Comparison of ENCODE assay signal across 10 mouse cellular contexts in the genomic region with DNA sequence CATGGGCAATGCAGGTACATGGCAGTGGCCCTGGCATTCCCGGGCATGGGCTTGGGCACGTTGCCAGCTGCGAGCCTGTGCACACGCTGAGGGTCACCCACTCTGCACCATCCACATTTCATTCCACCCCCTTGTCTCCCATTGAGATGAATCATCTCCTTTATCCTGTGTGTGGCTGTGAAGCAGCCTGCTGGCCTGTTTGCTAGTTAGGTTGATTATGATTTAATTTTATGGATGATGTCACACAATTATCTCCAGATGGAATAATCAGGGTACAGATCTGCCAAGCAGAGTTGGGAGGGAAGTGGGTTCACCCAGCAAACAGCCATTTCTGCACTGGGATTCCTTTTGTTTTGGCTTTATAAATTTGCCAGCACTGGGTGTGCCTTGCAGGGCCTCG.
DNase-seq lines count a peak whose midpoint lies in the region; ATAC-seq and TF ChIP-seq lines count a peak whose summit lies in the region.
"Had no signal": no experiment of that assay in that cellular context is flagged by ENCODE, and none has a peak within 500 bp of the region (broad histone marks: within the 10 kb centered on the region; RNA-seq: fewer than 3 reads in every experiment).

No protein-coding gene starts in this region.

- peak; percentile 45; the same call in 1 of the 2 replicates for ATAC-seq in intestine, embryonic 15.5 days
- ATAC-seq in intestine, embryonic 16.5 days, result no peak
- ATAC-seq: Patski had no signal

- peak; percentile 79 to 87 for DNase-seq in cerebellum, postnatal 10 days
- DNase-seq in cerebellum, adult 8-10 months, result no peak
- peak; percentile 95 for DNase-seq in Muller cell, postnatal 12 days (ENCODE audit: inconsistent ontology term)
- peak; percentile 71 for DNase-seq in layer of hippocampus, adult 9-11 months
- DNase-seq in thymus, postnatal 10 days (ENCODE audit: low spot score in 2 of 2), result no peak
- no peak for DNase-seq in thymus, adult 2 months

- H3K27me3 ChIP-seq in intestine, embryonic 15.5 days (replicated peaks), result no peaks in the 10 kb centered on the region
- H3K27me3 ChIP-seq in intestine, embryonic 16.5 days (replicated peaks; ENCODE audit: control insufficient read depth, insufficient read depth, low read length), result no peaks in the 10 kb centered on the region
- no peaks in the 10 kb centered on the region for H3K27me3 ChIP-seq in thymus, adult 2 months (ENCODE audit: control insufficient read depth, insufficient read depth, low read length)
- H3K27me3 ChIP-seq: limb, embryonic 13.5 days; Patski had no signal

- no peak overlapping the region for H3K27ac ChIP-seq in intestine, embryonic 15.5 days
- H3K27ac ChIP-seq in intestine, embryonic 16.5 days (ENCODE audit: low read length), result no peak overlapping the region
- H3K27ac ChIP-seq in thymus, adult 2 months (ENCODE audit: control insufficient read depth, insufficient read depth, low read length), result no peak overlapping the region
- H3K27ac ChIP-seq: limb, embryonic 13.5 days had no signal

- TF ChIP-seq POLR2A in thymus, adult 2 months (IDR thresholded peaks at IDR 0.05; ENCODE audit: control insufficient read depth, extremely low read depth, insufficient read depth, low read length, poor library complexity), result no peak

- no peaks in the 10 kb centered on the region for H3K4me1 ChIP-seq in intestine, embryonic 15.5 days (replicated peaks)
- no peaks in the 10 kb centered on the region for H3K4me1 ChIP-seq in intestine, embryonic 16.5 days (ENCODE audit: control insufficient read depth, insufficient read depth, low read length)
- no peaks in the 10 kb centered on the region for H3K4me1 ChIP-seq in thymus, adult 2 months (replicated peaks; ENCODE audit: control insufficient read depth, insufficient read depth, low read length)

- H3K36me3 ChIP-seq in intestine, embryonic 15.5 days, result no peaks in the 10 kb centered on the region
- H3K36me3 ChIP-seq in intestine, embryonic 16.5 days (ENCODE audit: control insufficient read depth, insufficient read depth, low read length), result no peaks in the 10 kb centered on the region
- no peaks in the 10 kb centered on the region for H3K36me3 ChIP-seq in thymus, adult 2 months (ENCODE audit: control insufficient read depth, insufficient read depth, low read length)
- H3K36me3 ChIP-seq: limb, embryonic 13.5 days had no signal

- 76% methylated on average over 5 of the region's 5 CpGs for WGBS in intestine, embryonic 15.5 days
- 78% methylated on average over 5 of the region's 5 CpGs for WGBS in intestine, embryonic 16.5 days
- WGBS in thymus, adult 2 months, result 91% methylated on average over 5 of the region's 5 CpGs

- no peak overlapping the region for H3K4me3 ChIP-seq in intestine, embryonic 15.5 days (replicated peaks)
- no peak overlapping the region for H3K4me3 ChIP-seq in intestine, embryonic 16.5 days (ENCODE audit: low read length)
- no peak overlapping the region for H3K4me3 ChIP-seq in thymus, adult 2 months (ENCODE audit: control insufficient read depth, insufficient read depth, low read length)
- H3K4me3 ChIP-seq: limb, embryonic 13.5 days had no signal

- H3K4me2 ChIP-seq in intestine, embryonic 15.5 days (replicated peaks), result no peak overlapping the region
- H3K4me2 ChIP-seq in intestine, embryonic 16.5 days (ENCODE audit: low read depth, low read length), result no peak overlapping the region
- H3K4me2 ChIP-seq: limb, embryonic 13.5 days had no signal

- H3K9me3 ChIP-seq in intestine, embryonic 15.5 days, result no peaks in the 10 kb centered on the region
- no peaks in the 10 kb centered on the region for H3K9me3 ChIP-seq in intestine, embryonic 16.5 days (ENCODE audit: control insufficient read depth, low read length)

- TF ChIP-seq CTCF in thymus, adult 2 months (IDR thresholded peaks at IDR 0.05; ENCODE audit: borderline replicate concordance, control insufficient read depth, extremely low read depth, insufficient read depth, low read length, poor library complexity), result no peak

- no peak overlapping the region for H3K9ac ChIP-seq in intestine, embryonic 15.5 days
- H3K9ac ChIP-seq in intestine, embryonic 16.5 days (ENCODE audit: low read depth, low read length), result no peak overlapping the region
- H3K9ac ChIP-seq: limb, embryonic 13.5 days had no signal

Comparison
In these comparisons a context has a peak if more than half of its experiments do, and no peak if none do; other contexts are left out.
1. DNase-seq: peak in cerebellum, postnatal 10 days (2 of 2), Muller cell, postnatal 12 days (single experiment) and layer of hippocampus, adult 9-11 months (single experiment); none in cerebellum, adult 8-10 months (single experiment), thymus, postnatal 10 days (0 of 2) and thymus, adult 2 months (single experiment).